Mouse (Mus musculus) thymus, adult 2 months (tissue): ENCODE measurements at regions not wholly inside any gene's neighbourhood (a gene's known extent, or its start where the extent isn't known, plus 50 kb on each side); places are given as distances from the start of the nearest gene placed in this dataset.

ENCODE experiments used
- DNase-seq: peaks from one replicate; pipeline ENCODE4 v3.0.0; 2021
- H3K27ac ChIP-seq: fragments of 200-500 bp; 2 replicates; pipeline ENCODE4 v1.5.1; 2012; ENCODE audit warnings: low read length, control low read depth; ENCODE audit not compliant: control insufficient read depth, insufficient read depth
- H3K27me3 ChIP-seq: fragments of 200-500 bp; 2 replicates; pipeline ENCODE4 v1.6.1; 2012; ENCODE audit warnings: mild to moderate bottlenecking, low read length, moderate library complexity, mixed read lengths; ENCODE audit not compliant: control insufficient read depth, insufficient read depth
- H3K36me3 ChIP-seq: fragments of 200-500 bp; 2 replicates; pipeline ENCODE4 v1.6.1; 2012; ENCODE audit warnings: mild to moderate bottlenecking, low read length, moderate library complexity; ENCODE audit not compliant: control insufficient read depth, insufficient read depth
- H3K4me1 ChIP-seq: fragments of 200-500 bp; replicated peaks from 2 replicates; pipeline ENCODE4 v1.6.1; 2012; ENCODE audit warnings: low read length; ENCODE audit not compliant: control insufficient read depth, insufficient read depth
- H3K4me3 ChIP-seq: fragments of 200-500 bp; 2 replicates; pipeline ENCODE4 v1.5.1; 2012; ENCODE audit warnings: mild to moderate bottlenecking, low read length, control low read depth, moderate library complexity; ENCODE audit not compliant: control insufficient read depth, insufficient read depth
- CTCF ChIP-seq: fragments of 200-500 bp; IDR thresholded peaks from 2 replicates; pipeline ENCODE4 v1.5.1; 2012; ENCODE audit warnings: mild to moderate bottlenecking, control low read depth, low read length, moderate library complexity, borderline replicate concordance; ENCODE audit not compliant: control insufficient read depth, poor library complexity, insufficient read depth; ENCODE audit errors: extremely low read depth
- POLR2A ChIP-seq: fragments of 200-500 bp; IDR thresholded peaks from 2 replicates; pipeline ENCODE4 v1.6.1; 2012; ENCODE audit warnings: mild to moderate bottlenecking, low read length, control low read depth, moderate library complexity; ENCODE audit not compliant: control insufficient read depth, poor library complexity, insufficient read depth; ENCODE audit errors: extremely low read depth
- WGBS: fragments of 180-500 bp; shearing (Covaris S2); methylation state at CpG from one replicate; pipeline ENCODE4 v1.1.7; 2018; 5-methylcytosine and 5-hydroxymethylcytosine counted together

DNA sequence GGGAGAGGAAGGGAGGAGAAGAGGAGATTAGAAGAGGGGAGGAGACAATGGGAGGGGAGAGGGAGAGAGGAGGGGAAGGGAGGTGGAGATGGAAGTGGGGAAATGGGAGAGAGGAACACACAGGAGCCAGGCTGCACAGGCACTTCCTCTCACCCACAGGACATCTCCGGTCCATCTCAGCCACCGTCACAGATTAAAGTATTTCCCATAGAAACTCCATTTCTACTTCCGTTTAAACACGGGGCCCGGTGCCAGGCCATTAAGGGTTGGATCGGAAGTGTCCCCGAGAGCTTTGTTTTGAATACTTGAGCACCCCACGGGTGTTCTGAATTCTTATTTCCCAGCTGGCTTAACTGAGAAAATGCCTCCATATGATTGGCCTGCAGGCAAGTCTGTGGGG is 67.6 kb upstream of the Ptpn1 start:
- TF ChIP-seq CTCF (no peak), POLR2A (no peak)
- 28% methylated on average over 8 of the region's 8 CpGs for WGBS
- Histone ChIP-seq H3K27me3 (no peaks in the 10 kb centered on the region), H3K4me3 (no peak overlapping the region), H3K36me3 (no peaks in the 10 kb centered on the region), H3K27ac (no peak overlapping the region), H3K4me1 (peaks cover 10% of the 10 kb centered on the region)
- no peak for DNase-seq

DNA sequence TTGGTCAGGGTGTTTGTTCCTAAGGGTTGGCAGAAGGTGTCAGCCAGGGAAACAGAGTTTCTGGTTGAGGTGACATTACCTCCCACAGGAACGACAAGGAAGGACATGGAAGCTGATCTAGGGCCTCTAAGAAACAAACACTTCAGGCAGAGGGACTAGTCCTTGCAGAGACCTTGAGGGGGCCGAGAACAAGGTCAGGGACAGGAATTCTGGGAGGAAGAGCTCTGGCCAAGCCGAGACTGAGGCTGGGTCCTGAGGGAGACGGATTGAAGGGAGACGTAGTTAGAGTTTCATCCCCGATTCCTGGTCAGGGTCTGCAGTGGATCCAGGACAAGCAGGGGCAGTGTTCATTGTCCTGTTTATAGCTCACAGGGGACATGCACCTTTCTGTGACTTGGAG is 68.2 kb upstream of the Ptpn1 start:
- Histone ChIP-seq H3K4me1 (peaks cover 10% of the 10 kb centered on the region), H3K27ac (no peak overlapping the region), H3K27me3 (no peaks in the 10 kb centered on the region), H3K4me3 (no peak overlapping the region), H3K36me3 (no peaks in the 10 kb centered on the region)
- 94% methylated on average over 6 of the region's 6 CpGs for WGBS
- no peak for TF ChIP-seq CTCF
- TF ChIP-seq POLR2A = no peak
- no peak for DNase-seq

DNA sequence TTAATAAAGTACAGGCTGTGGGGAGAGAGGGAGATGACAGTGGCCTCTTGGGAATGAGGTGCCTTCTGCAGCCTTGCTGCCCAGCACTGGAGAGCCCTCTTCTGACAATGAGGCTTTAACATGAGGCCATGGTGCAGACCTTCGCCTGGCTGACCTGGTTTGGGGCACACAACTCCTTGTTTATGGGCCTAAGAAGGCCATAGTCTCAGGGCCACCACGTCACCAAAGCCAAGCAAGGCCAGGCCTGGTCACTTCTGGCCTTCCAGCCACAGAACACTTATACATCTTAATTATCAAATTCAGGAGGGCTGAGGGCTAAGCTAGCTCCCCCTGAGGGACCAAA is 70.7 kb upstream of the Ptpn1 start:
- Histone ChIP-seq H3K4me3 (no peak overlapping the region), H3K27ac (no peak overlapping the region), H3K4me1 (0 out of 2 replicates have a peak, but pooled peaks cover 3% of the 10 kb centered on the region), H3K27me3 (no peaks in the 10 kb centered on the region), H3K36me3 (no peaks in the 10 kb centered on the region)
- TF ChIP-seq CTCF (no peak), POLR2A (no peak)
- 93% methylated on average over 2 of the region's 2 CpGs for WGBS
- no peak for DNase-seq

DNA sequence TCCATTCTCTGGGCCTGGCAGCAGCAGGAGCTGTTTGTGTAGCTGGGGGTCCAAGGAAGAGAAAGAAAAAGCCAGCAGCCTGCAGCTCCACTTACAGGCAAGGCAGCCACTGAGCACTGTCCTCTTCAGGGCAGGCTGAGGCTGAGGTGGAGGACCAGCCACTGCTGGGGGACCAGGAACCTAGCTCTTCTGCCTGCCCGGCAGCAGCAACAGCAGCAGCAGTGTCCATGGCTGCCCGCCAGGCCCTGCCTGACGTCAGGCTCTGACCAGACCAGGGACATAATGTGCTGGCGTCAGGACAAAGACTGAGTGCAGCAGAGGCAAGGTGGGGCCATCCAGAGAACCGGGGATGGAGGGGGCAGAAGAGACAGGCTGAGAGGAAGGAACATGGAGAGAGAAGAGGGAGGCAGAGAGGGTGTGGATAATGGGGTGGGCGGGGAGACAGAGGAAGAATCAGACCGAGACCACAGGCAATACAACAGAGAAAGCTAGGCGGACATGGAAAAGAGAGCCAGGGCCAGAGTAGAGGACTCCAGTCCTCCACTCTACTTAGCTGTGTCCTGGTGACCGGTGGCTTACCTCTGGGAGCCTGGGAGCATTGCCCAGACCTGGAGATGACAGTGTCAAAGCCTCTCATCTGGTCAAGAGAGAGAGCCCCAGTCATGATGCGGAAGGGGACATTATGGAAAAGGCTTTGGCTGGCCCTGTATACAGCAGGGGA is 71.2 kb upstream of the Ptpn1 start:
- 90% methylated on average over 10 of the region's 10 CpGs for WGBS

DNA sequence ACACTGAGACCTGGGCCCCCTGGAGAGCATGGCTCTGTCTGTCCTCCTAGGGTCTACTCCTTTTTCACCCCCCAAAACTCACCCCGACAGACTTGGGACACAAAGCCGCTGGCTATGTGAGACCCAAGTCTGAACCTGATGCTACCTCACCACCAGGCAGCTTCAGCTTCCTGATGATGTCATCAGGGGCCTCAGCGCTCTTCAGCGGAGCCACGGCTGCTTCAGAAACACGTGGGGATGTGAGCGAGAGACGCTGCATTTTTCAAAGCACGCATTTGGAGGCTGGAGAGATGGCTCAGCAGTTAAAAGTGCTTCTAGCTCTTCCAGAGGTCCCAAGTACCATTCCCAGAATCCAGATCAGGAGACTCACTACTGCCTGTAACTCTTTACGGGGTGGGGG is 72.3 kb upstream of the Ptpn1 start:
- Histone ChIP-seq H3K4me3 (no peak overlapping the region), H3K27ac (no peak overlapping the region), H3K36me3 (no peaks in the 10 kb centered on the region), H3K27me3 (no peaks in the 10 kb centered on the region), H3K4me1 (0 out of 2 replicates have a peak, but pooled peaks cover 3% of the 10 kb centered on the region)
- no peak for TF ChIP-seq CTCF
- no peak for TF ChIP-seq POLR2A
- DNase-seq = peak; percentile 17
- WGBS = 16% methylated on average over 10 of the region's 10 CpGs

More for the DNA sequence above, 71.2 kb upstream of the Ptpn1 start:
- Histone ChIP-seq H3K36me3 (no peaks in the 10 kb centered on the region), H3K27me3 (no peaks in the 10 kb centered on the region), H3K4me1 (0 out of 2 replicates have a peak, but pooled peaks cover 3% of the 10 kb centered on the region), H3K4me3 (no peak overlapping the region), H3K27ac (no peak overlapping the region)
- TF ChIP-seq POLR2A = no peak
- TF ChIP-seq CTCF = no peak
- no peak for DNase-seq

DNA sequence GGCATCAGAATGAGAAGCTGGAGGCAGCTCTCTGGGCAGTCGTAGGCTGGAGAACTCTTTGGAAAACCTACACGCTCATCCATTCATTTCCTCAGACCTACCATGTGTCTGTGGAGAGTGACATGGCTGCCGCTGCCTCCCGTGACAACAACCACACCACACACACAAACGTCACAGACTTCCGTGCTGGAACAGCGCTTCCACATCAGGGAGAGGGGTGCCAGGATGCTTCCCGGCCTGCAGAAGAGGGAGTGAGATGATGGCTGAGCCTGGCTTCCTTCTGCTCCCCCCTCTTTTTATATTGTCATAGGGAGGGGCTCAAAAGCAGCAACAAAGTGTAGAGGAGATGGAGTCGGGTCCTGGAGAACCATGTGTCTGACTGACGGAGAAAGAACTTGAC is 73.5 kb upstream of the Ptpn1 start:
- 93% methylated on average over 10 of the region's 10 CpGs for WGBS
- no peak overlapping the region for H3K27ac ChIP-seq

DNA sequence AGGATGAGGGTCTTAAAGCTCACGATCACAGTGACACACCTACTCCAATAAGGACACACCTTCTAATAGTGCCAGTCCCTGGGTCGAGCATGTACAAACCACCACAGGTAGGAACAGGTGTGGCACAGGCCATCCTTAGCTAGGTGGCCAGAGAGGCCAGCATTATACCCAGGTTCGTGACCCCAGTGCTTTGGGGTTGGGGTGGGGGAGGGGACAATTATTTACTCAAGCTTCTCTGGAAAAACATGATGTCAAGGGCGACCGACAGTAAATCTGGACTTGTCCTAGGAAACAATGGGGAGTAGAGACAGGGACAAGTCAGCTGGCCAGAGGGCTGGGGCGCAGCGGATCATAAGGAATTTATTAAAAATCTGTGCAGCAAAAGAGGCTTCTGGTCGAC is 73.9 kb upstream of the Ptpn1 start:
- WGBS = 96% methylated on average over 8 of the region's 8 CpGs
- TF ChIP-seq CTCF = no peak
- TF ChIP-seq POLR2A = no peak
- no peaks in the 10 kb centered on the region for H3K27me3 ChIP-seq

More for the DNA sequence above, 73.5 kb upstream of the Ptpn1 start:
- DNase-seq = no peak
- H3K27me3 ChIP-seq = no peaks in the 10 kb centered on the region
- no peaks in the 10 kb centered on the region for H3K36me3 ChIP-seq
- H3K4me1 ChIP-seq = 0 out of 2 replicates have a peak, but pooled peaks cover 3% of the 10 kb centered on the region
- H3K4me3 ChIP-seq = no peak overlapping the region
- no peak for TF ChIP-seq CTCF
- no peak for TF ChIP-seq POLR2A

More for the DNA sequence above, 73.9 kb upstream of the Ptpn1 start:
- H3K36me3 ChIP-seq = no peaks in the 10 kb centered on the region
- DNase-seq = no peak
- no peak overlapping the region for H3K4me3 ChIP-seq
- H3K27ac ChIP-seq = no peak overlapping the region
- H3K4me1 ChIP-seq = 0 out of 2 replicates have a peak, but pooled peaks cover 3% of the 10 kb centered on the region
